8 mouse cellular contexts compared by ENCODE assay signal in genomic region chr5:114690633-114691567, GRCm38 (mm10). TPM values are rescaled to one million over a fixed set of nuclear protein-coding genes. Genes with fewer than 3 reads are reported as not detected.
DNase-seq lines count a peak whose midpoint lies in the region; ATAC-seq and TF ChIP-seq lines count a peak whose summit lies in the region.

Gene Gltp (minus strand): TSS chr5:114690984.

- peaks cover 1 to 15% of the 10 kb centered on the region in 2 experiments; a peak in 1 of 4 replicates for H3K4me1 ChIP-seq in ES-E14 (ENCODE audit: control insufficient read depth in 2 of 2, insufficient read depth in 2 of 2, low read length in 2 of 2, poor library complexity in 1 of 2)
- no peaks in the 10 kb centered on the region for H3K4me1 ChIP-seq in forebrain, postnatal 0 days (ENCODE audit: insufficient read depth)
- peaks cover 33% of the 10 kb centered on the region for H3K4me1 ChIP-seq in lung, embryonic 15.5 days

- peak; percentile 99 for ATAC-seq in forebrain, postnatal 0 days
- peak; percentile 95 for ATAC-seq in lung, embryonic 15.5 days (ENCODE audit: borderline replicate concordance, extremely low read depth, low FRiP score, low TSS enrichment)

- 4% methylated on average over 59 of the region's 75 CpGs for WGBS in forebrain, postnatal 0 days
- 3% methylated on average over 71 of the region's 75 CpGs for WGBS in lung, embryonic 15.5 days

- peak within 1 kb of the TSS; percentile 81 for H3K9ac ChIP-seq in ES-E14 (ENCODE audit: insufficient read depth, low read depth, low read length, poor library complexity, severe bottlenecking)
- peak within 1 kb of the TSS; percentile 74 for H3K9ac ChIP-seq in forebrain, postnatal 0 days
- H3K9ac ChIP-seq in lung, embryonic 15.5 days: peak within 1 kb of the TSS; percentile 83

- peak; percentile 45 for TF ChIP-seq CTCF in forebrain, postnatal 0 days (IDR thresholded peaks at IDR 0.05; ENCODE audit: low read depth)

- H3K36me3 ChIP-seq in ES-E14 (ENCODE audit: control insufficient read depth, insufficient read depth, low read length, poor library complexity, severe bottlenecking): no peaks in the 10 kb centered on the region
- H3K36me3 ChIP-seq in forebrain, postnatal 0 days (ENCODE audit: insufficient read depth): no peaks in the 10 kb centered on the region
- H3K36me3 ChIP-seq in lung, embryonic 15.5 days: no peaks in the 10 kb centered on the region

- H3K27ac ChIP-seq in ES-E14 (ENCODE audit: insufficient read depth, low read depth, low read length, poor library complexity, severe bottlenecking): peak within 1 kb of the TSS; percentile 54; the same call in 1 of the 2 replicates
- no peak within 1 kb of the TSS for H3K27ac ChIP-seq in forebrain, postnatal 0 days (ENCODE audit: low read depth, low read length)
- peak within 1 kb of the TSS; percentile 67 for H3K27ac ChIP-seq in lung, embryonic 15.5 days

- in situ Hi-C loops in ES-E14 (cut with MboI; ENCODE audit: low sequenced_read_pairs in 2 of 2, unreplicated experiment in 2 of 2): no loop called here

- H3K4me3 ChIP-seq in ES-E14 (ENCODE audit: insufficient read depth in 1 of 2, low read depth in 1 of 2, low read length in 2 of 2, poor library complexity in 1 of 2, severe bottlenecking in 1 of 2): peak within 1 kb of the TSS; percentile 87 to 88
- H3K4me3 ChIP-seq in forebrain, postnatal 0 days (ENCODE audit: low read depth, low read length): peak within 1 kb of the TSS; percentile 70
- H3K4me3 ChIP-seq in lung, embryonic 15.5 days: peak within 1 kb of the TSS; percentile 75

- 0 out of 2 replicates have a peak, but pooled peaks cover 8% of the 10 kb centered on the region for H3K27me3 ChIP-seq in forebrain, postnatal 0 days (ENCODE audit: insufficient read depth, low read length)
- no peaks in the 10 kb centered on the region; the same call in 1 of the 2 replicates for H3K27me3 ChIP-seq in lung, embryonic 15.5 days

- H3K4me2 ChIP-seq in forebrain, postnatal 0 days (ENCODE audit: low read depth): peak within 1 kb of the TSS; percentile 90
- peak within 1 kb of the TSS; percentile 86 for H3K4me2 ChIP-seq in lung, embryonic 15.5 days

- DNase-seq in ES-E14 (ENCODE audit: low read depth, low spot score): peak; percentile 90
- peak; percentile 95 to 98 for DNase-seq in cerebellum, adult 18-20 months
- DNase-seq in forebrain, postnatal 0 days: peak; percentile 95
- DNase-seq in heart, postnatal 4 days: peak; percentile 94
- peak; percentile 85 to 90 for DNase-seq in layer of hippocampus, adult 8-10 months (ENCODE audit: low spot score in 2 of 2)
- DNase-seq in ovary, adult 18-20 months (ENCODE audit: low spot score): peak; percentile 86
- peak; percentile 97 for DNase-seq in thymus, postnatal 0 days (ENCODE audit: low spot score)

- no peaks in the 10 kb centered on the region for H3K9me3 ChIP-seq in ES-E14 (ENCODE audit: control insufficient read depth, insufficient read depth, low read depth, low read length)
- no peaks in the 10 kb centered on the region for H3K9me3 ChIP-seq in forebrain, postnatal 0 days (ENCODE audit: low read length)
- no peaks in the 10 kb centered on the region for H3K9me3 ChIP-seq in lung, embryonic 15.5 days

TF ChIP-seq in ES-E14, 5 proteins besides CTCF, POLR2A, EP300 and RAD21:
- TF ChIP-seq MAFK (IDR thresholded peaks at IDR 0.05; ENCODE audit: insufficient read depth, low read depth, low read length): no peak
- TF ChIP-seq CHD2 (IDR thresholded peaks at IDR 0.05; ENCODE audit: low read depth, low read length): peak; percentile 65; the same call in 1 of the 2 replicates

RNA-seq across cellular contexts. Expression of gene Gltp, which starts in this region (rescaled TPM):
- 15.6 and 17.2 TPM in 2 replicates for total RNA-seq in ES-E14 (2012; rRNA removed)
- 14.1 and 19.8 TPM in 2 replicates for total RNA-seq in forebrain, postnatal 0 days (2014; rRNA removed)
- polyA plus RNA-seq in forebrain, postnatal 0 days (2015; fragmentation: Nextera tagmentation; extraction: Ambion mirVana): 26.4 and 32.1 TPM in 2 replicates
- 10 to 100 TPM; 24.4 to 26.8 TPM for total RNA-seq in heart, postnatal 4 days (2021)
- total RNA-seq in layer of hippocampus, adult 8-10 months (2022): 10 to 100 TPM; 26.3 to 46.1 (median 33.8) TPM
- polyA plus RNA-seq in lung, embryonic 15.5 days (2015; fragmentation: Nextera tagmentation; extraction: Ambion mirVana): 95.4 and 106 TPM in 2 replicates
- 134 and 147 TPM in 2 replicates for polyA plus RNA-seq in thymus, postnatal 0 days (2015; fragmentation: Nextera tagmentation; extraction: Ambion mirVana)
